Mouse (Mus musculus) kidney, adult 2 months (tissue): Measurements from ENCODE around the gene Dnajb2. TPM values are rescaled to one million over a fixed set of nuclear protein-coding genes. Genes with fewer than 3 reads are reported as not detected.
A peak's percentile ranks its signal among the peaks of the same experiment; 100 is the strongest.

ENCODE experiments used
- DNase-seq: peaks from one replicate; pipeline ENCODE4 v3.0.0; 2021
- H3K27ac ChIP-seq: fragments of 200-500 bp; 2 replicates; pipeline ENCODE4 v1.5.1; 2012; ENCODE audit warnings: low read depth, low read length, control low read depth, inconsistent platforms; ENCODE audit not compliant: insufficient read depth
- H3K27me3 ChIP-seq: fragments of 200-500 bp; replicated peaks from 2 replicates; pipeline ENCODE4 v1.6.1; 2012; ENCODE audit warnings: mild to moderate bottlenecking, moderate library complexity, low read length, inconsistent platforms; ENCODE audit not compliant: control insufficient read depth, insufficient read depth
- H3K36me3 ChIP-seq: fragments of 200-500 bp; 2 replicates; pipeline ENCODE4 v1.6.1; 2012; ENCODE audit warnings: mild to moderate bottlenecking, moderate library complexity, low read length, inconsistent platforms; ENCODE audit not compliant: control insufficient read depth, insufficient read depth
- H3K4me1 ChIP-seq: fragments of 200-500 bp; 2 replicates; pipeline ENCODE4 v1.6.1; 2011; ENCODE audit warnings: low read length; ENCODE audit not compliant: control insufficient read depth, insufficient read depth
- H3K4me3 ChIP-seq: fragments of 200-500 bp; 2 replicates; pipeline ENCODE4 v1.5.1; 2011; ENCODE audit warnings: mild to moderate bottlenecking, low read depth, low read length, control low read depth; ENCODE audit not compliant: insufficient read depth
- CTCF ChIP-seq: fragments of 200-500 bp; conservative IDR thresholded peaks from 2 replicates; pipeline ENCODE4 v1.5.1; 2011; ENCODE audit warnings: low read depth, mild to moderate bottlenecking, control low read depth, low read length, moderate library complexity, mixed read lengths; ENCODE audit not compliant: insufficient read depth, insufficient read length
- POLR2A ChIP-seq: fragments of 200-500 bp; IDR thresholded peaks from one replicate; pipeline ENCODE4 v1.6.1; 2011; ENCODE audit warnings: low read depth, low read length, control low read depth
- WGBS: fragments of 180-500 bp; shearing (Covaris S2); methylation state at CpG from one replicate; pipeline ENCODE4 v1.1.7; 2018; 5-methylcytosine and 5-hydroxymethylcytosine counted together
- polyA plus RNA-seq: library from polyadenylated mRNA; depleted of rRNA; stranded (reverse); fragments of >200 nt; gene quantifications from 2 replicates; pipeline ENCODE4 v1.2.3, GENCODE M21; 2012

Dnajb2 gene
- polyA plus RNA-seq, 1 experiment = 42.6 TPM

DNA sequence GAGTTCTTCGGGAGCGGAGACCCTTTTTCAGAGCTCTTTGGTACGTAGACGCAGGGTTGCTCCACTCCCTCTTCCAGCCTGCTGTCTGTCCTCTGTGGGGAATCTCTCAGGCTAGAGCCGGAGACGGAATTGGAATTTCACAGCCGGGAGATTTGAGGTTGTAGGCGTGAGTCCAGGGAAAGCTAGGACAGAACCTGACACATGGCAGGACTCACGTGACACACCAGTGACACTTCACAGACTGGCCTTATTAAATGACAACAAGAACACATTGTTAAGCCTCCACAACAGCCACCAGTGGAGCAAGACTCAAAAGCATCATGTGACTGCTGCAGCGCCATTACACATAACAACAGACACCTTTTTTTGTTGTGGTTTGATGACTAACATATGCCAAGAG lies 3.4 kb downstream of the Dnajb2 start:
- Histone ChIP-seq H3K27ac (no peak overlapping the region), H3K27me3 (no peaks in the 10 kb centered on the region), H3K4me1 (peaks cover 12% of the 10 kb centered on the region), H3K4me3 (no peak overlapping the region), H3K36me3 (no peaks in the 10 kb centered on the region; the same call in 1 of the 2 replicates)
- DNase-seq = no peak
- 85% methylated on average over 10 of the region's 10 CpGs for WGBS
- no peak for TF ChIP-seq POLR2A
- TF ChIP-seq CTCF = no peak

DNA sequence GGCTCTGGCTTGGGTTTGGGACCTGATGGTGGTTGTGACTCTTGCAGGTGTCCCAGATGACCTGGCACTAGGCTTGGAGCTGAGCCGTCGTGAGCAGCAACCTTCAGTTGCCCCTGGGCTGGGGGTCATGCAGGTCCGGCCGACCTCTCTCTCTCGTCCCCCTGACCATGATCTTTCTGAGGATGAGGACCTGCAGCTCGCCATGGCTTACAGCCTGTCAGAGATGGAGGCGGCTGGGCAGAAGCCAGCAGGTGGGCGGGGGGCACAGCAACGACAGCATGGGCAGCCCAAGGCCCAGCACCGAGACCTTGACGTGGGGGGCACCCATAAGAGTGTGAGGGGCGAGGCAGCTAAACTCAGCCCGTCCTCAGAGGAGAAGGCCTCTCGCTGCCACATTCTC lies 7.2 kb downstream of the Dnajb2 start:
- Histone ChIP-seq H3K27me3 (no peaks in the 10 kb centered on the region), H3K27ac (no peak overlapping the region), H3K36me3 (no peaks in the 10 kb centered on the region; the same call in 1 of the 2 replicates), H3K4me3 (no peak overlapping the region), H3K4me1 (no peaks in the 10 kb centered on the region)
- 92% methylated on average over 14 of the region's 14 CpGs for WGBS
- no peak for TF ChIP-seq POLR2A
- no peak for DNase-seq

DNA sequence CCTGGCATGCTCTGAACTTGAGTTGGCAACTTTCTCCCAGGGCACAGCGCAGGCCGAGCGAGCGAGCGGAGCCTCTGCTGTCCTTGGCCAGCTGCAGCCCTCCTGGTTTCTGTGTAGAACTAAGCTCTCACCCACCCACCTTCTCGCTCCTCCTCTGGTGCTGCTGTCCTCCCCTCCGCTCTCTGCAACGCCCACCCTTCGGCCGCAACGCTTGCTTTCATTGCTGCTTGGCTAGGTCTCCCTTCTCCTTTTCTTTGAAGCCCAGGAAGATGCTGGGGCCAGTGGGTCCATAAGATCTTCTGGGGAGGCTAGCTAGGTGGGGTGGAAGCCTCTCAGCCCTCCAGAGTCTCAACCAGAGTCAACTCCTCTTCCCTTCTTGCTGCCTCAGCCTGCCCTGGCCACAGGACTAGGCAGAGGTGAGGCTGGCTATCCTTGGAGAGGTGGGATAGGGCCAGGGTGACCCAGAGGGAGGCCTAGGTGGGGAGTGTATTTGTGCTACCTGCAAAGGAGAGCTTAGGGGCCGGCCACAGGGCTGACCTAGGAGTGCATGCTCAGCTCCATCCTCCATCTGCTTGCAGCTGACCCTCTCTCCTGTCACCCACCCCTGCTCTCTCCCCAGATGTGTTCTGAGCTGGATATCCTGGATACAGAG lies 8.1 kb downstream of the Dnajb2 start:
- no peak overlapping the region for H3K4me3 ChIP-seq
- H3K4me1 ChIP-seq = no peaks in the 10 kb centered on the region
- TF ChIP-seq POLR2A (no peak), CTCF (no peak)
- no peaks in the 10 kb centered on the region for H3K27me3 ChIP-seq
- no peaks in the 10 kb centered on the region; the same call in 1 of the 2 replicates for H3K36me3 ChIP-seq
- DNase-seq = no peak
- WGBS = 92% methylated on average over 12 of the region's 12 CpGs
- H3K27ac ChIP-seq = no peak overlapping the region

GRCm38 (mm10) chr1:75244836-75245235 lies 8.6 kb downstream of the Dnajb2 start:
- WGBS = 35% methylated on average over 4 of the region's 4 CpGs
- Histone ChIP-seq H3K4me1 (no peaks in the 10 kb centered on the region), H3K4me3 (no peak overlapping the region), H3K27ac (no peak overlapping the region), H3K27me3 (no peaks in the 10 kb centered on the region), H3K36me3 (no peaks in the 10 kb centered on the region; the same call in 1 of the 2 replicates)
- TF ChIP-seq POLR2A (no peak), CTCF (no peak)
- peak; percentile 71 for DNase-seq

DNA sequence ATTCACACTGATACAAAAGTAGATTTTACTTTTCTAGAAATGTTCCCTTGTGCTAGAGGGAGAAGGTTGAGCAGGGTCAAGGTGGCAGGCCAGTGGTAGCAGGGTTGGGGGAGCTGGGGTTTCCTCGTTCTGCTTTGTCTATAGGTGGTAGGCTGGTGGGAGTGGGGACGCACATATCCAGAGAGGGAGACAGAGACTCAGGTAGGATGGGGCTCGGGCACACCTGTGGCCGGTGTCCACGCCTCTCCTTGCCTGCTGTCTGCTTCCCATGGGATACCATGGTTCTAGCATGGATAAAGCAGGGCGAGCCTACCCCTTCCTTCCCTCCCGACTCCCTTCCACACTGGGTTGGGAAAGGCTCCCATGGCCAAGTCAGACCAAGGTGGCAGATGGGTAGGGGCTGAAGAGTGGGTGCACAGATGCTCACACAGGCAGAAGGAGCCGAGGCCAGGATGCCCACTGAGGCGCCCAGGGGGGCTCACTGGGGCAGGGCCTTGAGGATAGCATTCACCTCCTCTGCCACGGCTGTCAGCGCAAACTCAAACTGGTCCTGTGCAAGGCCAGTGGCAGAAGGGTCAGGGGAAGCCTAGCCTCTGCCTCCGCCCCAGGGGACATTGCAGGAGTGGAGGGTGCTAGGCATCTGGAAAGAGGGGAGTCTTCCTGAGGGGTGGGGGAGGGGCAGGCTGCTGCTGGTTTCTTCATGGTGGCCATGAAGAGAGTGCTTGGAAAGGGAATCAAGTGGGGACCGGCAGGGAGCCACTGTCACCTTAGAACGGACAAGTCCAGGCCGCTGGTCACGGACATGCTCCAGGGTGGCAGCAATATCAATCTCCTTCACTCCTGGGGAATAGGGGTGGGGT lies 11.1 kb downstream of the Dnajb2 start:
- DNase-seq = no peak
- no peaks in the 10 kb centered on the region for H3K4me1 ChIP-seq
- no peaks in the 10 kb centered on the region for H3K36me3 ChIP-seq
- H3K27ac ChIP-seq = no peak overlapping the region
- 80% methylated on average over 16 of the region's 16 CpGs for WGBS
- H3K4me3 ChIP-seq = no peak overlapping the region
- TF ChIP-seq CTCF = no peak
- no peak for TF ChIP-seq POLR2A
- no peaks in the 10 kb centered on the region for H3K27me3 ChIP-seq

DNA sequence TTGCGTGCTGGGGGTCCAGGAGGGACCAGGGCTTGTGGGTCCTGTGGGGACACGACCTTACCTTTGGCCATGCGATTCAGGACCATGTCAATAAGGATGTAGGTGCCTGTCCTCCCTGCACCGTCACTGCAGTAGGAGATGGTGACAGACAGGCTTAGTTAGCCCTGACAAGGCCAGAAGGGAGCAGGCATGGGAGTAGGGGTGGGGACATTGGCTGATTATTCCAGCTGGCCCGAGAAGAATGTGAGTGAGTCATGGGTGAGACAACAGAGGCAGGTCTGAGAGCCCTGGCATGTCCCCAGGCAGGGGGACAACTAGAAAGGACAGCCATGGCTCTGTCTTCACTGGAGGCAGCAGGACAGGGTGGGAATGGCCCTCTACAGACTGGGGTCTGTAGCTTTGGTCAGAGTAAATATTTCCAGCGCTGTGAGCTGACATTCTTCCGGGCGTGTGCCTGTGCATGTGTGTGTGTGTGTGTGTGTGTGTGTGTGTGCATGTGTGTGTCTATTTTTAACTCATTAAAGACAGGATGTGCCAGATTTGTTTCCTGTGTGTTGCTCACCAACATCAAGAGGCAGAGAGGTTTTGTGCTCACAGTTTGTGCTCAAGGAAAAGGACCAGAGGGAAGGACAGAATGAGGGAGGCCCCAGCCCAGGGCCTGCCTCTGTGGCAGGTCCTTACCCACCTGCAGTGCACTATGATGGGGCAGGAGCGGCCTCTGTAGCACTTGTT lies 12.0 kb downstream of the Dnajb2 start:
- Histone ChIP-seq H3K27ac (no peak overlapping the region), H3K27me3 (no peaks in the 10 kb centered on the region), H3K36me3 (no peaks in the 10 kb centered on the region), H3K4me1 (no peaks in the 10 kb centered on the region), H3K4me3 (no peak overlapping the region)
- DNase-seq = peak; percentile 19
- 49% methylated on average over 9 of the region's 9 CpGs for WGBS
- TF ChIP-seq POLR2A (no peak), CTCF (no peak)

- 72% methylated on average over 3 of the region's 3 CpGs for WGBS
- Histone ChIP-seq H3K36me3 (no peaks in the 10 kb centered on the region), H3K4me3 (no peak overlapping the region), H3K27ac (no peak overlapping the region), H3K27me3 (no peaks in the 10 kb centered on the region), H3K4me1 (no peaks in the 10 kb centered on the region)
- TF ChIP-seq POLR2A = no peak
- no peak for TF ChIP-seq CTCF
- no peak for DNase-seq
These were observed 14.3 kb downstream of the Dnajb2 start for GRCm38 (mm10) chr1:75250498-75250897.
